Mouse (Mus musculus) hindbrain, embryonic 12.5 days (tissue): ENCODE data around the gene Cyp46a1. TPM values are rescaled to one million over a fixed set of nuclear protein-coding genes. Genes with fewer than 3 reads are reported as not detected.

Source experiments
- ATAC-seq: fragments of 200-750 bp; cut with Nextera tagmentation; 2 replicates; pipeline ENCODE4 v1.8.0; 2017; ENCODE audit warnings: moderate TSS enrichment; ENCODE audit not compliant: low FRiP score
- H3K27ac ChIP-seq: fragments of 300-500 bp; sonication (generic); 2 replicates; pipeline ENCODE4 v1.5.1; 2016; ENCODE audit warnings: mild to moderate bottlenecking
- H3K27me3 ChIP-seq: fragments of 300-500 bp; sonication (generic); 2 replicates; pipeline ENCODE4 v1.6.1; 2016; ENCODE audit warnings: mild to moderate bottlenecking
- H3K36me3 ChIP-seq: fragments of 300-500 bp; sonication (generic); 2 replicates; pipeline ENCODE4 v1.6.1; 2016; ENCODE audit warnings: mild to moderate bottlenecking
- H3K4me1 ChIP-seq: fragments of 300-500 bp; sonication (generic); 2 replicates; pipeline ENCODE4 v1.6.1; 2016
- H3K4me2 ChIP-seq: fragments of 300-500 bp; sonication (generic); replicated peaks from 2 replicates; pipeline ENCODE4 v1.6.1; 2016; ENCODE audit warnings: mild to moderate bottlenecking
- H3K4me3 ChIP-seq: fragments of 300-500 bp; sonication (generic); 2 replicates; pipeline ENCODE4 v1.5.1; 2016; ENCODE audit warnings: mild to moderate bottlenecking
- H3K9ac ChIP-seq: fragments of 300-500 bp; sonication (generic); 2 replicates; pipeline ENCODE4 v1.6.1; 2016; ENCODE audit warnings: mild to moderate bottlenecking, moderate library complexity
- H3K9me3 ChIP-seq: fragments of 300-500 bp; sonication (generic); replicated peaks from 2 replicates; pipeline ENCODE4 v1.6.1; 2016; ENCODE audit warnings: mild to moderate bottlenecking
- WGBS: fragments of 180-500 bp; shearing (Covaris S2); methylation state at CpG from one replicate; pipeline ENCODE4 v1.1.7; 2016; 5-methylcytosine and 5-hydroxymethylcytosine counted together
- polyA plus RNA-seq: library from polyadenylated mRNA; unstranded; fragments of >200 nt; fragmentation: Nextera tagmentation; extraction: Ambion mirVana; gene quantifications from 2 replicates; pipeline ENCODE4 v1.2.1, GENCODE M21; 2016

The Cyp46a1 gene
- polyA plus RNA-seq, 1 experiment from 2014 or later = 15.6 TPM

- H3K27me3 ChIP-seq = no peaks in the 10 kb centered on the region
- H3K36me3 ChIP-seq = no peaks in the 10 kb centered on the region
- no peak for ATAC-seq
- peaks cover 36% of the 10 kb centered on the region for H3K4me1 ChIP-seq
- H3K9me3 ChIP-seq = no peaks in the 10 kb centered on the region
- no peak overlapping the region for H3K27ac ChIP-seq
- H3K4me2 ChIP-seq = no peak overlapping the region
- no peak overlapping the region for H3K4me3 ChIP-seq
- 89% methylated on average over 17 of the region's 17 CpGs for WGBS
- no peak overlapping the region for H3K9ac ChIP-seq
These were observed 60.5 kb downstream of the Cyp46a1 start for GRCm38 (mm10) chr12:108394534-108395284.

GRCm38 (mm10) chr12:108395285-108395660 is 61.1 kb downstream of the Cyp46a1 start:
- peaks cover 36% of the 10 kb centered on the region for H3K4me1 ChIP-seq
- no peak for ATAC-seq
- H3K9me3 ChIP-seq = no peaks in the 10 kb centered on the region
- no peaks in the 10 kb centered on the region for H3K36me3 ChIP-seq
- peak overlapping the region; percentile 82 for H3K27ac ChIP-seq
- WGBS = 72% methylated on average over 6 of the region's 6 CpGs
- no peak overlapping the region for H3K4me3 ChIP-seq
- H3K27me3 ChIP-seq = no peaks in the 10 kb centered on the region
- no peak overlapping the region for H3K4me2 ChIP-seq
- no peak overlapping the region for H3K9ac ChIP-seq

GRCm38 (mm10) chr12:108396081-108396947 is 62.1 kb downstream of the Cyp46a1 start:
- H3K27ac ChIP-seq = peak overlapping the region; percentile 82
- WGBS = 57% methylated on average over 11 of the region's 11 CpGs
- no peak overlapping the region for H3K4me2 ChIP-seq
- ATAC-seq = peak; percentile 94
- no peaks in the 10 kb centered on the region for H3K9me3 ChIP-seq
- peaks cover 36% of the 10 kb centered on the region for H3K4me1 ChIP-seq
- H3K36me3 ChIP-seq = no peaks in the 10 kb centered on the region
- H3K9ac ChIP-seq = no peak overlapping the region
- no peak overlapping the region for H3K4me3 ChIP-seq
- no peaks in the 10 kb centered on the region for H3K27me3 ChIP-seq

- ATAC-seq = no peak
- no peaks in the 10 kb centered on the region for H3K27me3 ChIP-seq
- H3K4me3 ChIP-seq = no peak overlapping the region
- peaks cover 32% of the 10 kb centered on the region for H3K4me1 ChIP-seq
- no peak overlapping the region for H3K27ac ChIP-seq
- H3K4me2 ChIP-seq = no peak overlapping the region
- H3K9me3 ChIP-seq = no peaks in the 10 kb centered on the region
- H3K9ac ChIP-seq = no peak overlapping the region
- WGBS = 90% methylated on average over 7 of the region's 7 CpGs
- H3K36me3 ChIP-seq = no peaks in the 10 kb centered on the region
These were observed 64.5 kb downstream of the Cyp46a1 start for GRCm38 (mm10) chr12:108398681-108399080.

- Histone ChIP-seq H3K4me3 (no peak overlapping the region), H3K9me3 (no peaks in the 10 kb centered on the region), H3K27me3 (no peaks in the 10 kb centered on the region), H3K27ac (no peak overlapping the region), H3K4me1 (peaks cover 33% of the 10 kb centered on the region), H3K36me3 (no peaks in the 10 kb centered on the region), H3K9ac (no peak overlapping the region), H3K4me2 (no peak overlapping the region)
- WGBS = 89% methylated on average over 8 of the region's 8 CpGs
- ATAC-seq = no peak
These were observed 65.0 kb downstream of the Cyp46a1 start for GRCm38 (mm10) chr12:108399191-108399590.

GRCm38 (mm10) chr12:108400951-108401350 is 66.8 kb downstream of the Cyp46a1 start:
- no peak overlapping the region for H3K27ac ChIP-seq
- H3K9me3 ChIP-seq = no peaks in the 10 kb centered on the region
- H3K36me3 ChIP-seq = no peaks in the 10 kb centered on the region
- H3K9ac ChIP-seq = no peak overlapping the region
- 83% methylated on average over 8 of the region's 8 CpGs for WGBS
- peaks cover 25% of the 10 kb centered on the region for H3K4me1 ChIP-seq
- no peak for ATAC-seq
- H3K4me3 ChIP-seq = no peak overlapping the region
- no peak overlapping the region for H3K4me2 ChIP-seq
- no peaks in the 10 kb centered on the region for H3K27me3 ChIP-seq

GRCm38 (mm10) chr12:108403957-108404356 is 69.8 kb downstream of the Cyp46a1 start:
- 60% methylated on average over 6 of the region's 6 CpGs for WGBS
- 0 out of 2 replicates have a peak overlapping the region, but pooled peaks have one; percentile 1 for H3K27ac ChIP-seq
- ATAC-seq = no peak

GRCm38 (mm10) chr12:108409100-108409499 is 74.9 kb downstream of the Cyp46a1 start:
- Histone ChIP-seq H3K4me1 (peaks cover 25% of the 10 kb centered on the region), H3K9me3 (no peaks in the 10 kb centered on the region), H3K4me3 (no peak overlapping the region), H3K36me3 (no peaks in the 10 kb centered on the region), H3K4me2 (no peak overlapping the region), H3K27me3 (no peaks in the 10 kb centered on the region), H3K27ac (no peak overlapping the region), H3K9ac (no peak overlapping the region)
- 49% methylated on average over 5 of the region's 5 CpGs for WGBS
- ATAC-seq = no peak

More at GRCm38 (mm10) chr12:108403957-108404356, 69.8 kb downstream of the Cyp46a1 start:
- Histone ChIP-seq H3K36me3 (no peaks in the 10 kb centered on the region), H3K9ac (no peak overlapping the region), H3K4me2 (no peak overlapping the region), H3K27me3 (no peaks in the 10 kb centered on the region), H3K4me1 (peaks cover 10% of the 10 kb centered on the region), H3K9me3 (no peaks in the 10 kb centered on the region), H3K4me3 (no peak overlapping the region)

- Histone ChIP-seq H3K9me3 (no peaks in the 10 kb centered on the region), H3K4me2 (peak overlapping the region; percentile 6; the same call in 1 of the 2 replicates), H3K36me3 (no peaks in the 10 kb centered on the region), H3K27ac (peak overlapping the region; percentile 71), H3K4me3 (no peak overlapping the region), H3K27me3 (no peaks in the 10 kb centered on the region), H3K9ac (no peak overlapping the region), H3K4me1 (peaks cover 23% of the 10 kb centered on the region)
- 51% methylated on average over 14 of the region's 14 CpGs for WGBS
- peak; percentile 82 for ATAC-seq
These were observed 76.4 kb downstream of the Cyp46a1 start for GRCm38 (mm10) chr12:108410416-108411208.

Other genes with a start within 250 kb of the Cyp46a1 start
- gene Setd3, start 155.1 kb upstream of the Cyp46a1 start, polyA plus RNA-seq = 108 and 118 TPM in 2 replicates
- gene Ccnk, start 154.8 kb upstream of the Cyp46a1 start, polyA plus RNA-seq = 2.9 and 3.6 TPM in 2 replicates
- 15.2 and 16.3 TPM in 2 replicates for gene Ccdc85c, start 59.0 kb upstream of the Cyp46a1 start, polyA plus RNA-seq
- gene Hhipl1, start 28.1 kb upstream of the Cyp46a1 start, polyA plus RNA-seq = 2.4 and 2.7 TPM in 2 replicates
- gene Eml1, start 36.6 kb downstream of the Cyp46a1 start, polyA plus RNA-seq = 71.8 and 73.0 TPM in 2 replicates
- gene Evl, start 220.3 kb downstream of the Cyp46a1 start, polyA plus RNA-seq = 134 and 147 TPM in 2 replicates